Mouse (Mus musculus) bone marrow macrophage, adult 2 months (primary cell): ENCODE results near the gene Tmem125. TPM values are rescaled to one million over a fixed set of nuclear protein-coding genes. Genes with fewer than 3 reads are reported as not detected.
A peak's percentile ranks its signal among the peaks of the same experiment; 100 is the strongest.
"Not testable (repeated sequence)": the region's sequence is repeated elsewhere in the genome, so short reads cannot be mapped to it uniquely, and the experiment has no call there.

Source experiments
- H3K27ac ChIP-seq: 2 replicates; pipeline ENCODE4 v1.5.1; 2012; ENCODE audit warnings: low read depth, low read length; ENCODE audit not compliant: insufficient read depth
- H3K4me1 ChIP-seq: 2 replicates; pipeline ENCODE4 v1.6.1; 2012; ENCODE audit warnings: low read length; ENCODE audit not compliant: control insufficient read depth, insufficient read depth
- H3K4me3 ChIP-seq: 2 replicates; pipeline ENCODE4 v1.5.1; 2012; ENCODE audit warnings: mild to moderate bottlenecking, low read length, moderate library complexity; ENCODE audit not compliant: insufficient read depth
- CTCF ChIP-seq: IDR thresholded peaks from 2 replicates; pipeline ENCODE4 v1.5.1; 2012; ENCODE audit warnings: low read depth, mild to moderate bottlenecking, low read length, moderate library complexity
- POLR2A ChIP-seq: IDR thresholded peaks from 2 replicates; pipeline ENCODE4 v1.6.1; 2012; ENCODE audit warnings: mild to moderate bottlenecking, low read depth, low read length, borderline replicate concordance
- polyA plus RNA-seq: library from polyadenylated mRNA; stranded (reverse); fragments of >200 nt; gene quantifications from 2 replicates; pipeline ENCODE4 v1.2.4, GENCODE M21; 2012; ENCODE audit not compliant: missing spikeins, insufficient read depth, insufficient read length

Tmem125 gene
- polyA plus RNA-seq, 1 experiment: not detected

GRCm38 (mm10) chr4:118566161-118566676 lies 22.4 kb upstream of the Tmem125 start:
- Histone ChIP-seq H3K27ac (no peak overlapping the region), H3K4me1 (no peaks in the 10 kb centered on the region), H3K4me3 (no peak overlapping the region)
- no peak for TF ChIP-seq POLR2A
- peak; percentile 98 for TF ChIP-seq CTCF

DNA sequence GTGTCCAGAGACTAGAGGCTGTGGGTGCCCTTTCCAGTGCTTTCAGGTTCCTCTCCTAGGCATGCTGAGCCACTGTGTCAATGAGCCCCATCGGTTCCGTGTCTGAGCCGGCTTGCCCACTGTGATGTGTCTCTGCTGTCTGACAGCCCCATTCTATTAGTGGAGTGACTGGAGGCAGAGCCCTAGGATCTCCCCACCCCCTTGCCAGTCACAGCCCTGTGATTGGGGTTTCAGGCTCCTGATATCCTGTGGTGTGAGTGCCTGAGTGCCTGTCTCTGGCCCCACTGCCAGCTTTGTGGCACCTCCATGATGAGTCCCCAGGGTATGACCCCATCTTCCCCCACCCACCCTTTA lies 21.1 kb upstream of the Tmem125 start:
- no peaks in the 10 kb centered on the region for H3K4me1 ChIP-seq
- H3K4me3 ChIP-seq: no peak overlapping the region
- TF ChIP-seq POLR2A (no peak), CTCF (no peak)
- no peak overlapping the region for H3K27ac ChIP-seq

GRCm38 (mm10) chr4:118564062-118564925 lies 20.4 kb upstream of the Tmem125 start:
- TF ChIP-seq POLR2A: no peak
- TF ChIP-seq CTCF: no peak
- no peak overlapping the region for H3K27ac ChIP-seq
- no peaks in the 10 kb centered on the region for H3K4me1 ChIP-seq
- H3K4me3 ChIP-seq: no peak overlapping the region

- Histone ChIP-seq H3K27ac (no peak overlapping the region), H3K4me1 (no peaks in the 10 kb centered on the region), H3K4me3 (no peak overlapping the region)
- TF ChIP-seq CTCF: no peak
- no peak for TF ChIP-seq POLR2A
Measured at GRCm38 (mm10) chr4:118553039-118553649, 9.3 kb upstream of the Tmem125 start.

DNA sequence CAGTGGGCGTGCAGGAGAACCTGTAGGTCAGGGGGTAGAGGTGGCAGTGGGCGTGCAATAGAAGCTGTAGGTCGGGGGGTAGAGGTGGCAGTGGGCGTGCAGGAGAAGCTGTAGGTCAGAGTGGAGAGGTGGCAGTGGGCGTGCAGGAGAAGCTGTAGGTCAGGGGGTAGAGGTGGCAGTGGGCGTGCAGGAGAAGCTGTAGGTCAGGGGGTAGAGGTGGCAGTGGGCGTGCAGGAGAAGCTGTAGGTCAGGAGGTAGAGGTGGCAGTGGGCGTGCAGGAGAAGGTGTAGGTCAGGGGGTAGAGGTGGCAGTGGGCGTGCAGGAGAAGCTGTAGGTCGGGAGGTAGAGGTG lies 4.3 kb upstream of the Tmem125 start:
- not testable (repeated sequence) for H3K27ac ChIP-seq, H3K4me1 ChIP-seq, H3K4me3 ChIP-seq

DNA sequence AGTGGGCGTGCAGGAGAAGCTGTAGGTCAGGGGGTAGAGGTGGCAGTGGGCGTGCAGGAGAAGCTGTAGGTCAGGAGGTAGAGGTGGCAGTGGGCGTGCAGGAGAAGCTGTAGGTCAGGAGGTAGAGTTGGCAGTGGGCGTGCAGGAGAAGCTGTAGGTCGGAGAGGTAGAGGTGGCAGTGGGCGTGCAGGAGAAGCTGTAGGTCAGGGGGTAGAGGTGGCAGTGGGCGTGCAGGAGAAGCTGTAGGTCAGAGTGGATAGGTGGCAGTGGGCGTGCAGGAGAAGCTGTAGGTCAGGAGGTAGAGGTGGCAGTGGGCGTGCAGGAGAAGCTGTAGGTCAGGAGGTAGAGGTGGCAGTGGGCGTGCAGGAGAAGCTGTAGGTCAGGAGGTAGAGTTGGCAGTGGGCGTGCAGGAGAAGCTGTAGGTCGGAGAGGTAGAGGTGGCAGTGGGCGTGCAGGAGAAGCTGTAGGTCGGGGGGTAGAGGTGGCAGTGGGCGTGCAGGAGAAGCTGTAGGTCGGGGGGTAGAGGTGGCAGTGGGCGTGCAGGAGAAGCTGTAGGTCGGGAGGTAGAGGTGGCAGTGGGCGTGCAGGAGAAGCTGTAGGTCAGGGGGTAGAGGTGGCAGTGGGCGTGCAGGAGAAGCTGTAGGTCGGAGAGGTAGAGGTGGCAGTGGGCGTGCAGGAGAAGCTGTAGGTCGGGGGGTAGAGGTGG lies 3.7 kb upstream of the Tmem125 start:
- H3K4me3 ChIP-seq, H3K4me1 ChIP-seq, H3K27ac ChIP-seq: not testable (repeated sequence)

DNA sequence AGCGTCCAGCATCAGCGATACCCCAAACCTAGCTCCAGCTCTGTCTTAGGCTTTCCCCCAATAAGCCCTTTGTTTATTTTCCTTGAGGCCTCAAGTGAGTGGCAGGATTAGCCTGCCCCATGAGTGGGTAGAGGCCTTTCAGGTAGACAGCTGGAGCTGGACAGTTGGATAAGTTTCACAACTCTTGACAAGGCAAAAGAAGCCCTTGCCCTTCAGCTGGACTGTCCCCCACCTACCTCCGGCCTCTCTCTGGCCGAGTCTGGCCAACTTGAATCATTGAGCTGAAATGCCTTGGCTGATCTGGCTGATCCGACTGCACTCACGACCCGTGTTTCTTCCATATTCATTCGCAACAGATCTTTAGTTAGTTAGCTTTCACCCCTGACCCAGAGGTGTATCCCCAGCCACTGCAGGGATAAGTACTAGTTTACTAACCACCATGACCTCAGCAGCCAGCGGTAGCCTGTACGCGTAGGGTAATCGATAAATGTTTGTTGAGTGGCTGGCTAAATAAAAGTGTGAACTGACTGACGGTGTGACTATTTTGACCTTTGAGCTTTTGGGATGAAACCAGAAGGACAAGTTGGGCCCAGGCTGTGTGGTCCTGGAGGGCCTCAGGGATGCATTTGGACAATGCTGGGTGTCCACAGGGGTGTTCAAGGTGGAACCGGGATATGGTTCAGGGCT lies 740 bp upstream of the Tmem125 start:
- no peak overlapping the region for H3K4me3 ChIP-seq
- no peak for TF ChIP-seq CTCF
- TF ChIP-seq POLR2A: no peak
- no peak overlapping the region for H3K27ac ChIP-seq
- no peaks in the 10 kb centered on the region for H3K4me1 ChIP-seq

DNA sequence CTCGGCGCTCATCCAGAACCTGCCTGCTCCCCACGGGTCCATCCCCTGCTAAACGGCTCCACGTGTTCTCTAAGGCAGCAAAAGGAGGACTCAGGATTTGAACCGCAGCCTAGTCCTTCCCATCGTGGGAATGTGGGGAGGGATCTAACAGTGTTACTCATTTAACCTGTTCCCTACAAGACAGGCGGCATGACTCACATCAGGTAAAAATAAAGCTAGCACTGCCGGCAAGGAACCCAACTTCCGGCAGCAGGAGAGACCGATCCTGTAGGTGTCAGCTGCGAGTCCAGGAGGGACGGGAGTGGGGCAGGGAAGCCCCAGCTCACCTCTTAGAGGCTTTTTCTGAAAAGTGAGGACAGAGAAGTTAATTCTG lies 700 bp downstream of the Tmem125 start:
- no peak overlapping the region for H3K27ac ChIP-seq
- H3K4me3 ChIP-seq: no peak overlapping the region
- H3K4me1 ChIP-seq: no peaks in the 10 kb centered on the region
- TF ChIP-seq POLR2A (no peak), CTCF (no peak)

DNA sequence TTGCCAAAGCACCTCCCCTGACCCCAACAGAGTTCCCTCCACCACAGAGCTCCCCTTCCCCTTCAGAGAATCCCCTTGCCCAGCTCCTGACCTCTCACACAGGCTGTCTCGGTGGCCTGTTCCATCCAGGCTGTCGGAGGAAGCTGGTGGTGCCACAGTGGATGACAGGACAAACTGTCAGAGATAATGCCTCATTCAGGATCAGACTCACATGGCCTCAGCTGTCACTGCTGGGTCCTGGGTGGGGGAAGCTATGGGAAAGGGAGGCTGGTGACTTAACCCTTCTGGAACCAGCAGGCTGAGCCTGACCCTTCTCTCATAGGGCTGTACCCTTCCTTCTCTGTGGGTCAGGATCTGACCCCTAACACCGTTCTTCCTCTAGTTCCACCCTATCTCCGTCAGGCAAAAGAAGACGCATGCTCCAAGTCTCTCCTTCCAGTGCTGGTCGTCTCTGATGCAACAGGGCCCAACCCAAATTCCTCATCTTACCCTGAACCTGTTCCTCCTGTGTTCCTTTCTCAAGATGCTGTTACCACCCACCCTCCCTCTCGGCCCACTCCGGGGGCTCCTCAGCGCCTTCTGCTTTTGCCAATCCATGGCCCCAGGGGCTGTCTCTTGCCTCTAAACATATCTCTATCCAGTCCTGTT lies 1.2 kb downstream of the Tmem125 start:
- Histone ChIP-seq H3K4me3 (no peak overlapping the region), H3K4me1 (no peaks in the 10 kb centered on the region), H3K27ac (no peak overlapping the region)
- TF ChIP-seq CTCF: no peak
- TF ChIP-seq POLR2A: no peak
